Mouse (Mus musculus): ENCODE results near the gene Arhgap8.

GRCm38 (mm10) chr15:84703992-84704391 is 15.9 kb upstream of the Arhgap8 start:
- TF ChIP-seq CTCF (conservative IDR thresholded peaks at IDR 0.05; ENCODE audit: insufficient read depth, insufficient read length, low read depth, low read length): no peak
- TF ChIP-seq POLR2A (IDR thresholded peaks at IDR 0.05; ENCODE audit: low read depth, low read length): no peak

Measured in kidney, adult 2 months (tissue).